Mouse (Mus musculus) forebrain, embryonic 15.5 days (tissue): ENCODE measurements around the gene Foxn1. TPM values are rescaled to one million over a fixed set of nuclear protein-coding genes. Genes with fewer than 3 reads are reported as not detected.
A peak's percentile ranks its signal among the peaks of the same experiment; 100 is the strongest.

Source experiments
- ATAC-seq: fragments of 200-750 bp; cut with Nextera tagmentation; replicated peaks from 2 replicates; pipeline ENCODE4 v1.8.0; 2017; ENCODE audit warnings: mild to moderate bottlenecking, moderate TSS enrichment, moderate library complexity
- H3K27ac ChIP-seq: fragments of 300-500 bp; sonication (generic); replicated peaks from 2 replicates; pipeline ENCODE4 v1.5.1; 2015; ENCODE audit warnings: mild to moderate bottlenecking, inconsistent platforms
- H3K27me3 ChIP-seq: fragments of 300-500 bp; sonication (generic); 2 replicates; pipeline ENCODE4 v1.6.1; 2015; ENCODE audit warnings: inconsistent platforms
- H3K36me3 ChIP-seq: fragments of 300-500 bp; sonication (generic); 2 replicates; pipeline ENCODE4 v1.6.1; 2015; ENCODE audit warnings: mild to moderate bottlenecking, inconsistent platforms
- H3K4me1 ChIP-seq: fragments of 300-500 bp; sonication (generic); 2 replicates; pipeline ENCODE4 v1.6.1; 2015; ENCODE audit warnings: inconsistent platforms
- H3K4me2 ChIP-seq: fragments of 300-500 bp; sonication (generic); replicated peaks from 2 replicates; pipeline ENCODE4 v1.6.1; 2015; ENCODE audit warnings: mild to moderate bottlenecking, inconsistent platforms
- H3K4me3 ChIP-seq: fragments of 300-500 bp; sonication (generic); 2 replicates; pipeline ENCODE4 v1.5.1; 2015; ENCODE audit warnings: mild to moderate bottlenecking, inconsistent platforms
- H3K9ac ChIP-seq: fragments of 300-500 bp; sonication (generic); replicated peaks from 2 replicates; pipeline ENCODE4 v1.6.1; 2015; ENCODE audit warnings: mild to moderate bottlenecking, inconsistent platforms
- H3K9me3 ChIP-seq: fragments of 300-500 bp; sonication (generic); 2 replicates; pipeline ENCODE4 v1.6.1; 2016; ENCODE audit warnings: inconsistent platforms
- WGBS: fragments of 180-500 bp; shearing (Covaris S2); methylation state at CpG from one replicate; pipeline ENCODE4 v1.1.7; 2015; ENCODE audit warnings: mixed read lengths; 5-methylcytosine and 5-hydroxymethylcytosine counted together
- polyA plus RNA-seq: library from polyadenylated mRNA; unstranded; fragments of >200 nt; fragmentation: Nextera tagmentation; extraction: Ambion mirVana; gene quantifications from 2 replicates; pipeline ENCODE4 v1.2.1, GENCODE M21; 2015

The Foxn1 gene
- polyA plus RNA-seq, 1 experiment from 2014 or later: not detected

DNA sequence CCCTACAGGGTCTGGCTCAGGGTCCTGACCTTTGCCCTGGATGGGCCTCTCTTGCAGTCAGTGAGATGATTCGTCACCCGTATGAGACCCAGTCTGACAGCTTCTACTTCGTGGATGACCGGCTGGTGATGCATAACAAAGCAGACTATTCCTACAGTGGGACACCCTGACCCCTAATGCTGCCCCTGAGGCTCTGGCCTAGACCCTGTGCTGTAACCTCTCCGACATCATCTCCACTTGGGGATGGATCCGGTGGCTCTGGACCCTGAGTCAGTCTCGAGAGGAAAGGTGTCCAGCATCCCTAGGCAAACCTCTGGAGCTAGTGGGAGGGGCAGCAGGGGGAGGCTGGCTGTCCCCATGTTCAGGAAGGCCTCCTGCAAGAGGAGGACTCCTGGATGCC, 37.9 kb downstream of the Foxn1 start:
- Histone ChIP-seq H3K4me3 (no peak overlapping the region), H3K27ac (no peak overlapping the region), H3K9me3 (no peaks in the 10 kb centered on the region), H3K27me3 (no peaks in the 10 kb centered on the region), H3K9ac (no peak overlapping the region), H3K4me2 (no peak overlapping the region), H3K4me1 (peaks cover 29% of the 10 kb centered on the region), H3K36me3 (peaks cover 13% of the 10 kb centered on the region)
- WGBS: 75% methylated on average over 7 of the region's 7 CpGs
- ATAC-seq: no peak

DNA sequence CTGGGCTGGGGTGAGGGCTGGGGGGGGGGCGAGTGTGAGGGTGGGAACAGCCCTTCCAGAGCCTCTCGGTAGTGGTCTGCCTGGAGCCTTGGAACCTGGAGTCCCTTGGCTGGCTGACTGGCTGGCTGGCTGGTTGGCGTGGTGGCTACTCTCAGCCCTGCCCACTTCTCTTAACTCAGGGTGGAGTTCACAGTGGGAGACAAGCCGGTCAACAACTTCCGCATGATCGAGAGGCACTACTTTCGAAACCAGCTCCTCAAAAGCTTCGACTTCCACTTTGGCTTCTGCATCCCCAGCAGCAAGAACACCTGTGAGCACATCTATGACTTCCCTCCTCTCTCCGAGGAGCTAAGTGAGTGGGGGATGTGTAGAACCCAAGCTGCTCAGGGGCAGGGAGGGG, 38.5 kb downstream of the Foxn1 start:
- Histone ChIP-seq H3K36me3 (peaks cover 13% of the 10 kb centered on the region), H3K4me1 (peaks cover 29% of the 10 kb centered on the region), H3K4me2 (no peak overlapping the region), H3K4me3 (no peak overlapping the region), H3K9ac (no peak overlapping the region), H3K27me3 (no peaks in the 10 kb centered on the region), H3K27ac (no peak overlapping the region), H3K9me3 (no peaks in the 10 kb centered on the region)
- no peak for ATAC-seq
- WGBS: 81% methylated on average over 9 of the region's 9 CpGs

DNA sequence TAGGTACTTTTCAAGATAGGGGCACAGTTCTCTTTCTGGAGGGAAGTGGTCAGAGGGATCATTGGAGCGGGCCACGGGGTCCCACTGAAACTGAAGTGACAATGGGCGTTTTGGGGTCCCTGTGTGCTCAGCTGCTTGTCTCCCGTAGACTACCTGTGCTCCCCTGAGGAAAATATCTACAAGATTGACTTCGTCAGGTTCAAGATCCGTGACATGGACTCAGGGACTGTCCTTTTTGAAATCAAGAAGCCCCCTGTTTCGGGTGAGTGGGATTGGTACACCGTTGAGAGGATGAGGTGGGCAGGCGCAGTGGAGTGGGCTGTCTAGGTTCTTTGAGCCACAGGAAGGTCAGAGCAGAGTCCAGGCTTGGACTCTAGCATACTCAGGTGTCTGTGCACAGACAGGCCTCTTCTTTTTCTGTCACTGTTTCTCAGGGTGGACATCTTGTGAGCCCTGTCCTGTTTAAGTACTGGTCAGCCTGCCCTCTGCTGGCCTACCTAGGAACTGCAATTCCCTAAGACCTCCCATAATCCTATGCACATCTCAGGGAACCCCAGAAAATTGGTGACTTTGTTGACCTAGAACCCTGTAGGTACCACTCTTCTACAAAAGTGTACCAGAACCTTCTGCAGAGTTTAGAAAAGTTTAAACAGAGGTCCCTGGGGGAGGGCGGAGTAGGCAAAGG, 39.1 kb downstream of the Foxn1 start:
- H3K4me1 ChIP-seq: peaks cover 29% of the 10 kb centered on the region
- WGBS: 91% methylated on average over 10 of the region's 10 CpGs
- H3K4me3 ChIP-seq: no peak overlapping the region
- no peak for ATAC-seq
- H3K36me3 ChIP-seq: peaks cover 13% of the 10 kb centered on the region
- no peak overlapping the region for H3K4me2 ChIP-seq
- no peak overlapping the region for H3K27ac ChIP-seq
- no peaks in the 10 kb centered on the region for H3K27me3 ChIP-seq
- no peak overlapping the region for H3K9ac ChIP-seq
- no peaks in the 10 kb centered on the region for H3K9me3 ChIP-seq

- H3K4me3 ChIP-seq: no peak overlapping the region
- H3K9ac ChIP-seq: no peak overlapping the region
- no peak overlapping the region for H3K27ac ChIP-seq
- 68% methylated on average over 6 of the region's 6 CpGs for WGBS
- H3K4me2 ChIP-seq: no peak overlapping the region
- H3K36me3 ChIP-seq: peaks cover 13% of the 10 kb centered on the region
- no peaks in the 10 kb centered on the region for H3K27me3 ChIP-seq
- peaks cover 29% of the 10 kb centered on the region for H3K4me1 ChIP-seq
- no peaks in the 10 kb centered on the region for H3K9me3 ChIP-seq
- ATAC-seq: no peak
Observed at GRCm38 (mm10) chr11:78346326-78347069, 39.9 kb downstream of the Foxn1 start.

- H3K9ac ChIP-seq: no peak overlapping the region
- no peak overlapping the region for H3K4me2 ChIP-seq
- H3K4me3 ChIP-seq: no peak overlapping the region
- H3K27ac ChIP-seq: no peak overlapping the region
- peaks cover 29% of the 10 kb centered on the region for H3K4me1 ChIP-seq
- WGBS: 82% methylated on average over 7 of the region's 7 CpGs
- no peak for ATAC-seq
- peaks cover 16% of the 10 kb centered on the region for H3K36me3 ChIP-seq
- no peaks in the 10 kb centered on the region for H3K27me3 ChIP-seq
- no peaks in the 10 kb centered on the region for H3K9me3 ChIP-seq
Observed at GRCm38 (mm10) chr11:78345801-78346200, 40.6 kb downstream of the Foxn1 start.

DNA sequence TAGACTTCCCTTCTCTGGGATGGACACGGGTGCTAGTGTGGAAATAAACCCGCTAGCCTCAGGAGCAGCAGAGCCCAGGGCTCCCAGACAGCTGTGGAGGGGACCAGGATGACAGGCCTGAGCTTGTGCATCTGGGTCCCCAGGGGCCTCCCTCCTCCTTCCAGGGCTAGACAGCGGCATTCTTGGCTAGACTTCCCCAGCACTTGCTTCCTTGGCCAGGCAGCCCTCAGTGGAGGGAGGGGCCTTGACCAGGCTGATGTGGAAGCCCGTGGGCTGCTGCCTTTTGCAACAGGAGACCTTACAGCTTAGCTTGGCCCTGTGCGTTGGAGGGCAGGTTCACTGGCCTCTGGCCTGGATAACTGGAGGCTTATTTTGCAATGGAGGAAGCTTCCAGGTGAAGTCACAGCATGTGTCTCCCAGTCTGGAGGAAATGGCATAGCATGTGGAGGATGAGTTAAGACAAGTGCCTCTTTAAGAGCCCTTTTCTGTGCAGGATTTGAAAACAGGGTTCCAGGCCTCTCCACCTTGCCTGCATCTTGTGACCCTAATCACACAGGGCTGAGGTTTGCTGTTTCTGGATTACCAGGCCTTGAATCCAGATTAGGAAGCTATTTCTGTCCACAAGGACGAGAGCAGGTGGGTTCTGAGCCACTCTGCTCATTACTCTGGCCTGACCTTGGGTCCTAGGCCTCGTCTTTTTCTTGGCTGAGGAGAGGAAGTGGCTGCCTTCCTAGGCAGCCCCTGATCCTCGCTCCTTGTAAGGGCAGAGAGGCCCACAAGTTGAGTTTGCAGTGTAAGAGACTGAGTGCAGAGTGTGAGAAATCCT, 41.3 kb downstream of the Foxn1 start:
- peak overlapping the region; percentile 16; the same call in 1 of the 2 replicates for H3K9ac ChIP-seq
- peak overlapping the region; percentile 6 for H3K27ac ChIP-seq
- peak overlapping the region; percentile 100; the same call in 1 of the 2 replicates for H3K4me3 ChIP-seq
- peaks cover 29% of the 10 kb centered on the region for H3K4me1 ChIP-seq
- ATAC-seq: no peak
- H3K27me3 ChIP-seq: no peaks in the 10 kb centered on the region
- no peaks in the 10 kb centered on the region for H3K9me3 ChIP-seq
- H3K36me3 ChIP-seq: peaks cover 18% of the 10 kb centered on the region
- H3K4me2 ChIP-seq: peak overlapping the region; percentile 65; the same call in 1 of the 2 replicates
- 70% methylated on average over 8 of the region's 8 CpGs for WGBS

DNA sequence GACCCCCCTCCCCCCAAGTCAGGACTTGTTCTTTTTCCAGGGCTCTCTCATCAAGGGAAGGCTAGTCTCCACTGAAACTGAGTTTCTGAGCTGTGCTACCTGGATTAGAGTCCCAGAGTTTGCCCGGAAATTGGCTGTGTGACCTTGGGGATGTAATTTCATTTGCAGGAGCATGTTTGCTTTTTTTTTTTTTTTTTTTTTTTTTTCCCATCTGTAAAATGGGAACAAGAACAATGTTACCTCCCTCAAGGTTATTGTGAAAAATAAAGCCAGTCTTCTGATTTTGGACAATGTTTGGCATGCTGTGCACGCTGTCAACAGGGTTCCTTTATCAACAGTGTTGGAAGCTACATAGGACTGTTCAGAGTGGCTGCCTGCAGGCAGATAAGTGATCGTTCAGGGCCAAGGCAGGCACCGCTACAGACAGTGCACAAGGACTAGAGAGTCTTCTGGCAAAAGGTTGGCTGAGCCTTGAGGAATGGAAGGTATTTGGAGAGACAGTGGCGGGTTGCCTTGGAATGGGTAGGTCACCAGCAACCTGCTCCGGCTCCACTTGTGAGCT, 41.9 kb downstream of the Foxn1 start:
- 76% methylated on average over 6 of the region's 6 CpGs for WGBS
- no peaks in the 10 kb centered on the region for H3K9me3 ChIP-seq
- H3K4me3 ChIP-seq: peak overlapping the region; percentile 100
- peak overlapping the region; percentile 88 for H3K27ac ChIP-seq
- no peak for ATAC-seq
- no peaks in the 10 kb centered on the region for H3K27me3 ChIP-seq
- H3K4me1 ChIP-seq: peaks cover 29% of the 10 kb centered on the region
- peaks cover 25% of the 10 kb centered on the region for H3K36me3 ChIP-seq
- H3K4me2 ChIP-seq: peak overlapping the region; percentile 65
- H3K9ac ChIP-seq: peak overlapping the region; percentile 97

GRCm38 (mm10) chr11:78343381-78344327, 42.7 kb downstream of the Foxn1 start, which contains the start of gene Unc119:
Gene Unc119 (plus strand): TSS chr11:78343482.
- WGBS: under 1% methylated on average over 63 of the region's 66 CpGs
- no peaks in the 10 kb centered on the region for H3K9me3 ChIP-seq
- H3K27ac ChIP-seq: peak within 1 kb of the TSS; percentile 88
- no peaks in the 10 kb centered on the region for H3K27me3 ChIP-seq
- peak within 1 kb of the TSS; percentile 97 for H3K9ac ChIP-seq
- peak within 1 kb of the TSS; percentile 100 for H3K4me3 ChIP-seq
- H3K4me1 ChIP-seq: peaks cover 29% of the 10 kb centered on the region
- ATAC-seq: peak; percentile 85
- H3K4me2 ChIP-seq: peak within 1 kb of the TSS; percentile 65
- H3K36me3 ChIP-seq: peaks cover 26% of the 10 kb centered on the region

GRCm38 (mm10) chr11:78341702-78342101, 44.7 kb downstream of the Foxn1 start:
- H3K27me3 ChIP-seq: no peaks in the 10 kb centered on the region
- ATAC-seq: no peak
- H3K36me3 ChIP-seq: peaks cover 22% of the 10 kb centered on the region
- H3K9me3 ChIP-seq: no peaks in the 10 kb centered on the region
- H3K4me2 ChIP-seq: no peak overlapping the region
- H3K4me3 ChIP-seq: no peak overlapping the region
- no peak overlapping the region for H3K27ac ChIP-seq
- peaks cover 28% of the 10 kb centered on the region for H3K4me1 ChIP-seq
- 84% methylated on average over 12 of the region's 12 CpGs for WGBS
- H3K9ac ChIP-seq: no peak overlapping the region

DNA sequence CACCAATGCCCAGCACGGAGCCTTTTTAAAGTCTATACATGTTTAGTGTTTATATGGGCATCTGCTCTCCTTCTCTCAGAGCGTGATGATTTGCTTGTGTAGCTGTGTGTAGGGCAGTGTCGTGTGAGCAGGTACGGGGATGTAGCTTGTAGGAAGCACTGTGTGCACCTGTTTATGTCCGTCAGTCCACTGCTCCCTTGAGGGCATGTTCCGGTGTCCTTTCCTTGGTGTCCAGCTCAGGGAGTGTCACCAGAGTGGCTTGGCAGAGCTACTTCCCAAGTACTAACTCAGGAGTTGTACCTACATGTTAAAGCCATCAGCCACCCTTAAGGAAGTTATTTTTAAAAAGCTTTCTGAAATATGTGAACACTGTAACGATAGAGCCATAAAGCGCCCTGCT, 49.3 kb downstream of the Foxn1 start:
- WGBS: 98% methylated on average over 8 of the region's 8 CpGs

DNA sequence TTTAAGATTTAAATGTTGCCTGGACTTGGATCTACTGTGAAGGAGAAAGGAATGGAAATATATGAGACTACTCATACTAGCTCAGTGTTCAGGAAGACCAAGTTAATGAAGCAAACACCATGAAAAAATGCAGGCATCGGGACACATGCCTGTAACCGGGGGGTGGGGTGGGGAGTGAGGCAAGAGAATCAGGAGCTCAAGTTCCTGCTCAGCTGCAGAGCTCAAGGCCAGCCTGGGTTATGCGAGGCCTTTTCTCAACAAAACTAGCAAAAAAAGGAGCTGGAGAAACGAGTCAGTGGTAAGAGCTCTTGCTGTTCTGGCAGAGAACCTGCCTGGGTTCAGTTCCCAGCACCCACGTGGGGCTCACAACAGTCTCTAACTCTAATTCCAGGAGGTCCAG, 52.4 kb downstream of the Foxn1 start:
- WGBS: 92% methylated on average over 5 of the region's 5 CpGs
- Histone ChIP-seq H3K27ac (no peak overlapping the region), H3K4me3 (no peak overlapping the region), H3K4me2 (no peak overlapping the region), H3K36me3 (peaks cover 49% of the 10 kb centered on the region), H3K9ac (no peak overlapping the region), H3K9me3 (no peaks in the 10 kb centered on the region), H3K27me3 (no peaks in the 10 kb centered on the region), H3K4me1 (peaks cover 11% of the 10 kb centered on the region)
- ATAC-seq: no peak

More for the DNA sequence above, 49.3 kb downstream of the Foxn1 start:
- ATAC-seq: no peak
- no peak overlapping the region for H3K4me3 ChIP-seq
- H3K27me3 ChIP-seq: no peaks in the 10 kb centered on the region
- no peak overlapping the region for H3K27ac ChIP-seq
- H3K9ac ChIP-seq: no peak overlapping the region
- no peak overlapping the region for H3K4me2 ChIP-seq
- H3K36me3 ChIP-seq: peaks cover 63% of the 10 kb centered on the region
- H3K9me3 ChIP-seq: no peaks in the 10 kb centered on the region
- no peaks in the 10 kb centered on the region for H3K4me1 ChIP-seq
